In genomic region chr5:118253551-118253950, GRCm38 (mm10) we compare ENCODE assay signal across 29 mouse cellular contexts. TPM values are rescaled to one million over a fixed set of nuclear protein-coding genes. Genes with fewer than 3 reads are reported as not detected.
A peak's percentile ranks its signal among the peaks of the same experiment; 100 is the strongest.
DNase-seq lines count a peak whose midpoint lies in the region; ATAC-seq and TF ChIP-seq lines count a peak whose summit lies in the region.
"Had no signal": no experiment of that assay in that cellular context is flagged by ENCODE, and none has a peak within 500 bp of the region (broad histone marks: within the 10 kb centered on the region; RNA-seq: fewer than 3 reads in every experiment).

No protein-coding gene starts in this region.

- 82% methylated on average over 3 of the region's 3 CpGs for WGBS in hindbrain, embryonic 16.5 days

- peaks cover 4 to 30% of the 10 kb centered on the region in 2 experiments; a peak in 2 of 4 replicates for H3K4me1 ChIP-seq in CH12.LX (ENCODE audit: control insufficient read depth in 1 of 2, insufficient read depth in 2 of 2)
- H3K4me1 ChIP-seq in hindbrain, embryonic 16.5 days (ENCODE audit: control insufficient read depth, insufficient read depth, low read depth, low read length): no peaks in the 10 kb centered on the region; the same call in 1 of the 2 replicates
- H3K4me1 ChIP-seq: embryonic facial prominence, embryonic 10.5 days; embryonic facial prominence, embryonic 13.5 days; forebrain, embryonic 12.5 days had no signal

- no peak overlapping the region for H3K4me2 ChIP-seq in CH12.LX (ENCODE audit: insufficient read depth, low read depth, poor library complexity, severe bottlenecking)
- no peak overlapping the region for H3K4me2 ChIP-seq in hindbrain, embryonic 16.5 days (ENCODE audit: low read length)
- H3K4me2 ChIP-seq: embryonic facial prominence, embryonic 13.5 days; forebrain, embryonic 12.5 days; forebrain, embryonic 15.5 days; heart, embryonic 13.5 days; hindbrain, embryonic 13.5 days had no signal

- no peak for TF ChIP-seq RAD21 in CH12.LX (IDR thresholded peaks at IDR 0.05; ENCODE audit: low read depth, low read length)

- TF ChIP-seq EP300 in CH12.LX (IDR thresholded peaks at IDR 0.05; ENCODE audit: low read length): no peak

- no peaks in the 10 kb centered on the region for H3K79me2 ChIP-seq in CH12.LX (replicated peaks; ENCODE audit: control insufficient read depth, extremely low read depth, insufficient read depth, poor library complexity, severe bottlenecking)

- no peaks in the 10 kb centered on the region for H3K27me3 ChIP-seq in CH12.LX (replicated peaks)
- no peaks in the 10 kb centered on the region for H3K27me3 ChIP-seq in hindbrain, embryonic 16.5 days (replicated peaks; ENCODE audit: control insufficient read depth, insufficient read depth, low read length)
- H3K27me3 ChIP-seq: embryonic facial prominence, embryonic 13.5 days; forebrain, embryonic 12.5 days; forebrain, embryonic 15.5 days; heart, embryonic 13.5 days; hindbrain, embryonic 13.5 days; Patski had no signal

- no peak for TF ChIP-seq CTCF in CH12.LX (conservative IDR thresholded peaks at IDR 0.05 in 1 of 2, IDR thresholded peaks at IDR 0.05 in 1 of 2; ENCODE audit: low read depth in 2 of 2, low read length in 2 of 2)
- no peak for TF ChIP-seq CTCF in gastrocnemius, adult 2 months (IDR thresholded peaks at IDR 0.05)

- peak; percentile 63 for ATAC-seq in common myeloid progenitor, adult 5-6 weeks (replicated peaks; ENCODE audit: low read depth, poor library complexity, severe bottlenecking)
- ATAC-seq in megakaryocyte, adult 5-6 weeks (ENCODE audit: poor library complexity, severe bottlenecking): peak; percentile 71
- ATAC-seq in hindbrain, embryonic 16.5 days: no peak
- ATAC-seq: forebrain, embryonic 15.5 days; hindbrain, postnatal 0 days; inflammation-experienced regulatory T-cells, adult 6 months; intestine, embryonic 16.5 days; Patski had no signal

- no peak for TF ChIP-seq POLR2A in CH12.LX (IDR thresholded peaks at IDR 0.05; ENCODE audit: low read depth, low read length)

- peak; percentile 19 for DNase-seq in CH12.LX (ENCODE audit: extremely low read depth)
- no peak for DNase-seq in left cerebral cortex, adult 11 months (ENCODE audit: low spot score)
- DNase-seq in gastrocnemius, adult 2 months: no peak
- no peak for DNase-seq in embryo, embryonic 11 days
- DNase-seq: adrenal gland, postnatal 10 days; adrenal gland, postnatal 36 days; cerebellum, adult 18-20 months; cerebellum, adult 9-10 months; cerebellum, postnatal 14 days; gastrocnemius, postnatal 25 days; heart, adult 2 months; heart, postnatal 14 days; heart, postnatal 4 days; kidney, adult 18-20 months had no signal

- H3K4me3 ChIP-seq in CH12.LX (replicated peaks in 1 of 3; ENCODE audit: low read depth in 2 of 3, low read length in 2 of 3, poor library complexity in 1 of 3): no peak overlapping the region
- no peak overlapping the region for H3K4me3 ChIP-seq in gastrocnemius, adult 2 months
- no peak overlapping the region for H3K4me3 ChIP-seq in hindbrain, embryonic 16.5 days (ENCODE audit: low read length)
- H3K4me3 ChIP-seq: embryonic facial prominence, embryonic 10.5 days; embryonic facial prominence, embryonic 13.5 days; erythroblast, embryonic 14.5 days; forebrain, embryonic 12.5 days; forebrain, embryonic 15.5 days; heart, adult 2 months; heart, embryonic 10.5 days; heart, embryonic 13.5 days; hindbrain, embryonic 13.5 days had no signal

- intact Hi-C loops in gastrocnemius, adult 2 months (cut with DNase I): no loop called here

- H3K27ac ChIP-seq in CH12.LX (ENCODE audit: insufficient read depth, low read depth): no peak overlapping the region
- no peak overlapping the region for H3K27ac ChIP-seq in gastrocnemius, adult 2 months
- H3K27ac ChIP-seq in hindbrain, embryonic 16.5 days (ENCODE audit: low read depth, low read length): no peak overlapping the region
- H3K27ac ChIP-seq: embryonic facial prominence, embryonic 10.5 days; embryonic facial prominence, embryonic 13.5 days; forebrain, embryonic 12.5 days; forebrain, embryonic 15.5 days; heart, adult 2 months; heart, embryonic 10.5 days; heart, embryonic 13.5 days; hindbrain, embryonic 13.5 days; hindbrain, postnatal 0 days had no signal

- H3K9me3 ChIP-seq in CH12.LX (replicated peaks; ENCODE audit: low read length): no peaks in the 10 kb centered on the region
- H3K9me3 ChIP-seq in hindbrain, embryonic 16.5 days (ENCODE audit: control insufficient read depth, low read length): no peaks in the 10 kb centered on the region
- H3K9me3 ChIP-seq: embryonic facial prominence, embryonic 10.5 days; embryonic facial prominence, embryonic 13.5 days; forebrain, embryonic 12.5 days; forebrain, embryonic 15.5 days; heart, embryonic 10.5 days; heart, embryonic 13.5 days; hindbrain, embryonic 13.5 days had no signal

- H3K36me3 ChIP-seq in CH12.LX (replicated peaks in 1 of 2; ENCODE audit: control insufficient read depth in 1 of 2, insufficient read depth in 1 of 2, low read length in 1 of 2): peaks cover 37 to 80% of the 10 kb centered on the region in 2 experiments
- H3K36me3 ChIP-seq in hindbrain, embryonic 16.5 days (ENCODE audit: control insufficient read depth, insufficient read depth, low read length): peaks cover 15% of the 10 kb centered on the region

- in situ Hi-C loops in CH12.LX (cut with MboI; ENCODE audit: low pct_ligation_motif_present, low pct_unique_long_range_greater_than_20kb, low sequenced_read_pairs): no loop called here

- no peak overlapping the region for H3K9ac ChIP-seq in CH12.LX (ENCODE audit: insufficient read depth, low read depth)
- no peak overlapping the region for H3K9ac ChIP-seq in hindbrain, embryonic 16.5 days (ENCODE audit: low read depth, low read length)
- H3K9ac ChIP-seq: embryonic facial prominence, embryonic 13.5 days; forebrain, embryonic 12.5 days; forebrain, embryonic 15.5 days; heart, embryonic 13.5 days; hindbrain, embryonic 13.5 days had no signal

- dilution Hi-C loops in CH12.LX (cut with MboI; ENCODE audit: extremely low pct_ligation_motif_present, extremely low pct_unique_long_range_greater_than_20kb, low sequenced_read_pairs): no loop called here

TF ChIP-seq in CH12.LX, 34 proteins besides CTCF, POLR2A, EP300 and RAD21:
- TF ChIP-seq ZNF384 (IDR thresholded peaks at IDR 0.05; ENCODE audit: low read depth, low read length): no peak
- TF ChIP-seq USF1 (IDR thresholded peaks at IDR 0.05; ENCODE audit: low read depth, low read length): no peak

RNA-seq across cellular contexts. Expression of gene 2410131K14Rik, which starts 8.5 kb away (rescaled TPM):
- total RNA-seq in CH12.LX (2012; rRNA removed): 9.7 and 9.8 TPM in 2 replicates
- total RNA-seq in CH12.LX (2014; rRNA removed): 6.9 and 7.8 TPM in 2 replicates
- 8.9 and 9.2 TPM in 2 replicates for polyA plus RNA-seq in CH12.LX (2012; ENCODE audit: insufficient read length, low read depth)
- total RNA-seq in common myeloid progenitor, adult 5-6 weeks (2017): 1.8 and 1.9 TPM in 2 replicates
- total RNA-seq in megakaryocyte, adult 5-6 weeks (2015): 1.8 and 1.9 TPM in 2 replicates
- 4.3 TPM in 2 replicates for total RNA-seq in megakaryocyte, adult 5-6 weeks (2017)
- 1 to 10 TPM; 3.5 to 5.4 TPM for total RNA-seq in gastrocnemius, adult 2 months (2021)
- polyA plus RNA-seq in hindbrain, embryonic 16.5 days (2015; fragmentation: Nextera tagmentation; extraction: Ambion mirVana): 18.0 and 18.1 TPM in 2 replicates
- polyA plus RNA-seq: erythroblast, embryonic 14.5 days had no signal

RNA-seq across cellular contexts. Expression of gene Rnft2, which starts 8.6 kb away (rescaled TPM):
- 2.6 and 3.4 TPM in 2 replicates for total RNA-seq in CH12.LX (2012; rRNA removed)
- 0.74 and 1.6 TPM in 2 replicates for total RNA-seq in CH12.LX (2014; rRNA removed)
- 4.2 and 5.1 TPM in 2 replicates for polyA plus RNA-seq in CH12.LX (2012; ENCODE audit: insufficient read length, low read depth)
- 0.05 TPM in 1 of 2 replicates, not detected in the other for total RNA-seq in common myeloid progenitor, adult 5-6 weeks (2017)
- total RNA-seq in megakaryocyte, adult 5-6 weeks (2015): 0.11 and 0.50 TPM in 2 replicates
- total RNA-seq in megakaryocyte, adult 5-6 weeks (2017): 1.5 TPM in 1 of 2 replicates, not detected in the other
- 1 to 10 TPM in 1 of 2 experiments, under 1 TPM in 1; 0.89 to 1.3 TPM for total RNA-seq in gastrocnemius, adult 2 months (2021)
- 9.2 and 10.8 TPM in 2 replicates for polyA plus RNA-seq in hindbrain, embryonic 16.5 days (2015; fragmentation: Nextera tagmentation; extraction: Ambion mirVana)
- polyA plus RNA-seq: erythroblast, embryonic 14.5 days; inflammation-experienced regulatory T-cells, adult 6 months had no signal
